In genomic region chr5:65686806-65687205, GRCm38 (mm10) we compare ENCODE assay signal across 23 mouse cellular contexts.
"Had no signal": no experiment of that assay in that cellular context is flagged by ENCODE, and none has a peak within 500 bp of the region (broad histone marks: within the 10 kb centered on the region; RNA-seq: fewer than 3 reads in every experiment).

No protein-coding gene starts in this region.

- H3K27ac ChIP-seq: heart, adult 2 months; heart, embryonic 13.5 days; heart, embryonic 15.5 days; hindbrain, embryonic 13.5 days; hindbrain, embryonic 15.5 days; hindbrain, postnatal 0 days; kidney, embryonic 15.5 days; kidney, postnatal 0 days; limb, embryonic 13.5 days; limb, embryonic 15.5 days; liver, embryonic 12.5 days; liver, embryonic 14.5 days had no signal

- DNase-seq: heart, adult 11 months; heart, adult 2 months; heart, postnatal 14 days; heart, postnatal 36 days; kidney, adult 11 months; kidney, adult 2 months; kidney, adult 9 months; kidney, postnatal 14 days; kidney, postnatal 36 days; layer of hippocampus, adult 9-11 months; layer of hippocampus, postnatal 36 days; left cerebral cortex, postnatal 4 days had no signal

- H3K4me3 ChIP-seq: heart, adult 2 months; heart, embryonic 13.5 days; heart, embryonic 15.5 days; hindbrain, embryonic 13.5 days; hindbrain, embryonic 15.5 days; kidney, embryonic 15.5 days; limb, embryonic 13.5 days; limb, embryonic 15.5 days; liver, embryonic 12.5 days had no signal
